Mouse (Mus musculus) stomach, embryonic 16.5 days (tissue): ENCODE results near the gene Paxx. TPM values are rescaled to one million over a fixed set of nuclear protein-coding genes. Genes with fewer than 3 reads are reported as not detected.

Experiments used
- ATAC-seq: fragments of 200-750 bp; cut with Nextera tagmentation; 2 replicates; pipeline ENCODE4 v1.8.0; 2017; ENCODE audit warnings: moderate number of reproducible peaks, moderate TSS enrichment; ENCODE audit not compliant: insufficient read depth, low FRiP score
- H3K27ac ChIP-seq: fragments of 300-500 bp; sonication (generic); 2 replicates; pipeline ENCODE4 v1.5.1; 2014; ENCODE audit warnings: low read length
- H3K27me3 ChIP-seq: fragments of 300-500 bp; sonication (generic); 2 replicates; pipeline ENCODE4 v1.6.1; 2014; ENCODE audit warnings: low read length, control low read depth, mixed read lengths; ENCODE audit not compliant: control insufficient read depth, insufficient read depth
- H3K36me3 ChIP-seq: fragments of 300-500 bp; sonication (generic); 2 replicates; pipeline ENCODE4 v1.6.1; 2014; ENCODE audit warnings: low read length; ENCODE audit not compliant: control insufficient read depth, insufficient read depth
- H3K4me1 ChIP-seq: fragments of 300-500 bp; sonication (generic); 2 replicates; pipeline ENCODE4 v1.6.1; 2014; ENCODE audit warnings: low read length, control low read depth, mixed read lengths; ENCODE audit not compliant: control insufficient read depth, insufficient read depth
- H3K4me2 ChIP-seq: fragments of 300-500 bp; sonication (generic); 2 replicates; pipeline ENCODE4 v1.6.1; 2014; ENCODE audit warnings: low read depth, low read length, mixed read lengths
- H3K4me3 ChIP-seq: fragments of 300-500 bp; sonication (generic); replicated peaks from 2 replicates; pipeline ENCODE4 v1.5.1; 2014; ENCODE audit warnings: mild to moderate bottlenecking, low read length
- H3K9ac ChIP-seq: fragments of 300-500 bp; sonication (generic); 2 replicates; pipeline ENCODE4 v1.6.1; 2014; ENCODE audit warnings: low read length
- H3K9me3 ChIP-seq: fragments of 300-500 bp; sonication (generic); replicated peaks from 2 replicates; pipeline ENCODE4 v1.6.1; 2016; ENCODE audit warnings: low read length, control low read depth; ENCODE audit not compliant: control insufficient read depth
- WGBS: fragments of 180-500 bp; shearing (Covaris S2); extraction: QIAGEN DNeasy Blood & Tissue Kit; methylation state at CpG from one replicate; pipeline ENCODE4 v1.1.7; 2014; 5-methylcytosine and 5-hydroxymethylcytosine counted together
- polyA plus RNA-seq: library from polyadenylated mRNA; unstranded; fragments of >200 nt; fragmentation: Nextera tagmentation; extraction: Ambion mirVana; gene quantifications from 2 replicates; pipeline ENCODE4 v1.2.1, GENCODE M21; 2015

Gene Paxx
- polyA plus RNA-seq, 1 experiment from 2014 or later, result 44.1 TPM

- Histone ChIP-seq H3K4me2 (no peak overlapping the region), H3K27ac (peak overlapping the region; percentile 21; the same call in 1 of the 2 replicates), H3K36me3 (no peaks in the 10 kb centered on the region), H3K4me1 (no peaks in the 10 kb centered on the region), H3K9me3 (no peaks in the 10 kb centered on the region), H3K27me3 (no peaks in the 10 kb centered on the region), H3K4me3 (no peak overlapping the region), H3K9ac (no peak overlapping the region)
- WGBS, result 59% methylated on average over 6 of the region's 6 CpGs
- peak; percentile 19; the same call in 1 of the 2 replicates for ATAC-seq
Observed at GRCm38 (mm10) chr2:25487965-25488670, 27.2 kb upstream of the Paxx start.

GRCm38 (mm10) chr2:25484901-25485647 is 24.2 kb upstream of the Paxx start:
- ATAC-seq, result peak; percentile 69
- 52% methylated on average over 11 of the region's 11 CpGs for WGBS
- no peaks in the 10 kb centered on the region for H3K4me1 ChIP-seq
- H3K27me3 ChIP-seq, result no peaks in the 10 kb centered on the region
- H3K36me3 ChIP-seq, result no peaks in the 10 kb centered on the region
- H3K9me3 ChIP-seq, result no peaks in the 10 kb centered on the region
- H3K4me2 ChIP-seq, result no peak overlapping the region
- no peak overlapping the region for H3K4me3 ChIP-seq
- peak overlapping the region; percentile 59 for H3K27ac ChIP-seq
- no peak overlapping the region for H3K9ac ChIP-seq

DNA sequence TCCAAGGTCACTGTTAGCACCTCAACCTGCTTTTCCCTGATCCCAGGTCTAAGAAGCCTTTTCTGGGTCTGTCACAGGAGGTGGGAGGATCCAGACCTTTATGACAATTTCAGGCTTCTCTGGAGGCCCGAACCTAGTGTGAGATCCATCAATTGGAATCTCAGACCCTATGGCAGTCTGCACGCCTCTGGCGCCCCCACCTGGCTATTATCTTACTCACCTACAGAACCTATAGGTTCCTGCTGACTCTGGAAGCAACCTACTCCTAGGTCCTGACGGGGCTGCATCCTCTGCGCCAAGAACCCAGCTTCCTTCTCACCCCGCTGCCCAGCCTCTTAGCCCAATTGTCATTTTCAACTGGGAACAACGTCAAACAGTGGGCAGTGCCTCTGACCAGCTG is 22.1 kb upstream of the Paxx start:
- Histone ChIP-seq H3K4me2 (no peak overlapping the region), H3K27me3 (no peaks in the 10 kb centered on the region), H3K27ac (no peak overlapping the region), H3K36me3 (no peaks in the 10 kb centered on the region), H3K4me1 (no peaks in the 10 kb centered on the region), H3K4me3 (no peak overlapping the region), H3K9me3 (no peaks in the 10 kb centered on the region), H3K9ac (no peak overlapping the region)
- ATAC-seq, result no peak
- 27% methylated on average over 7 of the region's 7 CpGs for WGBS

- Histone ChIP-seq H3K9me3 (no peaks in the 10 kb centered on the region), H3K4me3 (no peak overlapping the region), H3K27me3 (no peaks in the 10 kb centered on the region), H3K4me1 (no peaks in the 10 kb centered on the region), H3K4me2 (no peak overlapping the region), H3K36me3 (no peaks in the 10 kb centered on the region), H3K27ac (peak overlapping the region; percentile 78), H3K9ac (no peak overlapping the region)
- ATAC-seq, result no peak
- WGBS, result 72% methylated on average over 1 of the region's 1 CpGs
Observed at GRCm38 (mm10) chr2:25480541-25480940, 19.6 kb upstream of the Paxx start.

- Histone ChIP-seq H3K4me1 (no peaks in the 10 kb centered on the region), H3K36me3 (no peaks in the 10 kb centered on the region), H3K9ac (no peak overlapping the region), H3K4me2 (no peak overlapping the region), H3K27ac (peak overlapping the region; percentile 78), H3K27me3 (no peaks in the 10 kb centered on the region), H3K9me3 (no peaks in the 10 kb centered on the region), H3K4me3 (no peak overlapping the region)
- no peak for ATAC-seq
- 54% methylated on average over 10 of the region's 10 CpGs for WGBS
Observed at GRCm38 (mm10) chr2:25479551-25480311, 18.8 kb upstream of the Paxx start.

GRCm38 (mm10) chr2:25477967-25478675 is 17.2 kb upstream of the Paxx start:
- no peak overlapping the region for H3K4me2 ChIP-seq
- no peaks in the 10 kb centered on the region for H3K4me1 ChIP-seq
- no peaks in the 10 kb centered on the region for H3K9me3 ChIP-seq
- H3K36me3 ChIP-seq, result no peaks in the 10 kb centered on the region
- no peak for ATAC-seq
- H3K9ac ChIP-seq, result no peak overlapping the region
- no peak overlapping the region for H3K4me3 ChIP-seq
- no peaks in the 10 kb centered on the region for H3K27me3 ChIP-seq
- no peak overlapping the region for H3K27ac ChIP-seq
- 87% methylated on average over 3 of the region's 3 CpGs for WGBS

- 89% methylated on average over 8 of the region's 8 CpGs for WGBS
- no peak overlapping the region for H3K9ac ChIP-seq
- no peaks in the 10 kb centered on the region for H3K36me3 ChIP-seq
- no peaks in the 10 kb centered on the region for H3K27me3 ChIP-seq
- ATAC-seq, result no peak
- H3K9me3 ChIP-seq, result no peaks in the 10 kb centered on the region
- H3K4me1 ChIP-seq, result no peaks in the 10 kb centered on the region
- H3K4me3 ChIP-seq, result no peak overlapping the region
- H3K27ac ChIP-seq, result no peak overlapping the region
- H3K4me2 ChIP-seq, result no peak overlapping the region
Observed at GRCm38 (mm10) chr2:25477541-25477940, 16.6 kb upstream of the Paxx start.

- Histone ChIP-seq H3K9ac (no peak overlapping the region), H3K27ac (no peak overlapping the region), H3K27me3 (no peaks in the 10 kb centered on the region; the same call in 1 of the 2 replicates), H3K9me3 (no peaks in the 10 kb centered on the region), H3K4me3 (no peak overlapping the region), H3K4me2 (no peak overlapping the region), H3K36me3 (no peaks in the 10 kb centered on the region), H3K4me1 (no peaks in the 10 kb centered on the region)
- WGBS, result 70% methylated on average over 2 of the region's 2 CpGs
- ATAC-seq, result no peak
Observed at GRCm38 (mm10) chr2:25472550-25472949, 11.7 kb upstream of the Paxx start.
